Mouse (Mus musculus) hindbrain, embryonic 16.5 days (tissue): Measurements from ENCODE around the gene Col4a6. TPM values are rescaled to one million over a fixed set of nuclear protein-coding genes. Genes with fewer than 3 reads are reported as not detected.

Source experiments
- ATAC-seq: fragments of 200-750 bp; cut with Nextera tagmentation; 2 replicates; pipeline ENCODE4 v1.8.0; 2017; ENCODE audit warnings: moderate TSS enrichment, moderate library complexity
- H3K27ac ChIP-seq: fragments of 300-500 bp; sonication (generic); 2 replicates; pipeline ENCODE4 v1.5.1; 2014; ENCODE audit warnings: low read depth, mild to moderate bottlenecking, control low read depth, low read length, moderate library complexity
- H3K27me3 ChIP-seq: fragments of 300-500 bp; sonication (generic); replicated peaks from 2 replicates; pipeline ENCODE4 v1.6.1; 2014; ENCODE audit warnings: low read length; ENCODE audit not compliant: control insufficient read depth, insufficient read depth
- H3K36me3 ChIP-seq: fragments of 300-500 bp; sonication (generic); 2 replicates; pipeline ENCODE4 v1.6.1; 2014; ENCODE audit warnings: mild to moderate bottlenecking, low read length, moderate library complexity, mixed read lengths; ENCODE audit not compliant: control insufficient read depth, insufficient read depth
- H3K4me1 ChIP-seq: fragments of 300-500 bp; sonication (generic); 2 replicates; pipeline ENCODE4 v1.6.1; 2014; ENCODE audit warnings: low read depth, low read length; ENCODE audit not compliant: control insufficient read depth, insufficient read depth
- H3K4me2 ChIP-seq: fragments of 300-500 bp; sonication (generic); 2 replicates; pipeline ENCODE4 v1.6.1; 2014; ENCODE audit warnings: mild to moderate bottlenecking, low read length, control low read depth, moderate library complexity
- H3K4me3 ChIP-seq: fragments of 300-500 bp; sonication (generic); 2 replicates; pipeline ENCODE4 v1.5.1; 2014; ENCODE audit warnings: mild to moderate bottlenecking, low read length, control low read depth, moderate library complexity
- H3K9ac ChIP-seq: fragments of 300-500 bp; sonication (generic); 2 replicates; pipeline ENCODE4 v1.6.1; 2014; ENCODE audit warnings: low read depth, mild to moderate bottlenecking, control low read depth, low read length, moderate library complexity
- H3K9me3 ChIP-seq: fragments of 300-500 bp; sonication (generic); 2 replicates; pipeline ENCODE4 v1.6.1; 2014; ENCODE audit warnings: mild to moderate bottlenecking, low read length, moderate library complexity; ENCODE audit not compliant: control insufficient read depth
- WGBS: fragments of 180-500 bp; shearing (Covaris S2); extraction: QIAGEN DNeasy Blood & Tissue Kit; methylation state at CpG from one replicate; pipeline ENCODE4 v1.1.7; 2014; 5-methylcytosine and 5-hydroxymethylcytosine counted together
- polyA plus RNA-seq: library from polyadenylated mRNA; unstranded; fragments of >200 nt; fragmentation: Nextera tagmentation; extraction: Ambion mirVana; gene quantifications from 2 replicates; pipeline ENCODE4 v1.2.1, GENCODE M21; 2015

Col4a6 gene
- 2.9 and 3.9 TPM in 2 replicates for polyA plus RNA-seq

DNA sequence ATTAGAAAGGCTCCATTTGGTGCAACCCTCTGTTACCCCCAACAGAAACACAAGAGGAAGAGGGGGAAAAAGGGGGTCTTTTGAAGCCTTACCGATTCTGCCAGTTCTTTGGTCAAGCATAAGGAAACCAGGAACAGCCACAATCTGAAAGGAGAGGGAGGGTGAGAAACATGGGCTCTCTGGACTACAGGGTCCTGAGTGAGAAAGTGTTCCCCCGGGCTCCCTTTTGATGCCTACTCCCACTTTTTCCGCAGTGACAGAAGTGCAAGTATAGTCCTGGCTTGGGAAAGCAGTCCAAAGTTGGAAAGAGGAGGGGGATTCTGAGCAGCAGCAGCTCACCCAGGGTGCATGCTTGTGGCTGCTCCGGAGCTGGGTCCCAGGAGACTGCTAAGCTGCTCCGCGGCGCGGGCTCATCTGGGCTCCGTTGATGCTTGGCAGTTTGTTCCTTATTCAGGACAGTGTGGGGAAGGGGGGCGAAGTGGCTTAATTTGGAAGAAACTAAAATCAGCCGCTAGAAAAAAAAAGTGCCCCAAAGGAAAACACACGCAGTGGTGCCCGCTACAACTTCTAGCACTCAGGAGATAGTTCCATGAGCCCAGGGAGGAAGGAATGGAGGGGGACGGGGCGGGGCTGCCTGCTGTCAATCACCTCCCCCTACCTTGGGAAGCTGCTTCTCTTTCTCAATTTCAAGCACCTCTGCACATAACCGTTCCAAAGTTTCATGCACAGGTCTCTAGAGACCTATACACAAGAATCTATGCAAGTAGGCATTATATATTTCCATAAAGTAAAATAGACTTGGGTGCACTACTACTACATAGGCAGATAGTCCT lies at the start of gene Col4a6:
Gene Col4a6 (minus strand): TSS at position 607 of the 833 bp plus-strand sequence.
- Histone ChIP-seq H3K27me3 (peaks cover 6% of the 10 kb centered on the region), H3K9ac (0 out of 2 replicates have a peak within 1 kb of the TSS, but pooled peaks have one; percentile 27)

GRCm38 (mm10) chrX:141503125-141503524 lies 29.2 kb upstream of the Col4a6 start:
- Histone ChIP-seq H3K4me1 (no peaks in the 10 kb centered on the region), H3K4me2 (no peak overlapping the region), H3K27me3 (no peaks in the 10 kb centered on the region), H3K27ac (no peak overlapping the region), H3K9ac (no peak overlapping the region), H3K9me3 (no peaks in the 10 kb centered on the region), H3K4me3 (no peak overlapping the region), H3K36me3 (no peaks in the 10 kb centered on the region)
- ATAC-seq, result no peak
- WGBS, result 88% methylated on average over 1 of the region's 1 CpGs

More for the DNA sequence above, at the start of gene Col4a6:
- peak; percentile 77 for ATAC-seq
- Histone ChIP-seq H3K9me3 (no peaks in the 10 kb centered on the region), H3K27ac (no peak within 1 kb of the TSS), H3K36me3 (no peaks in the 10 kb centered on the region), H3K4me3 (peak within 1 kb of the TSS; percentile 29), H3K4me2 (peak within 1 kb of the TSS; percentile 68), H3K4me1 (no peaks in the 10 kb centered on the region)
- 18% methylated on average over 16 of the region's 16 CpGs for WGBS

- 74% methylated on average over 4 of the region's 4 CpGs for WGBS
- no peaks in the 10 kb centered on the region for H3K9me3 ChIP-seq
- ATAC-seq, result no peak
Measured at GRCm38 (mm10) chrX:141494545-141494944, 20.7 kb upstream of the Col4a6 start.

GRCm38 (mm10) chrX:141475566-141476327 lies 1.9 kb upstream of the Col4a6 start:
- peaks cover 6% of the 10 kb centered on the region for H3K27me3 ChIP-seq
- peak overlapping the region; percentile 68 for H3K4me2 ChIP-seq
- peak overlapping the region; percentile 46 for H3K4me3 ChIP-seq
- peak overlapping the region; percentile 48 for H3K9ac ChIP-seq
- H3K9me3 ChIP-seq, result no peaks in the 10 kb centered on the region
- no peaks in the 10 kb centered on the region for H3K36me3 ChIP-seq
- no peaks in the 10 kb centered on the region for H3K4me1 ChIP-seq
- H3K27ac ChIP-seq, result no peak overlapping the region
- peak; percentile 71 for ATAC-seq
- 24% methylated on average over 14 of the region's 14 CpGs for WGBS

More at GRCm38 (mm10) chrX:141494545-141494944, 20.7 kb upstream of the Col4a6 start:
- no peaks in the 10 kb centered on the region; the same call in 1 of the 2 replicates for H3K27me3 ChIP-seq
- H3K27ac ChIP-seq, result no peak overlapping the region
- H3K4me3 ChIP-seq, result no peak overlapping the region
- H3K9ac ChIP-seq, result no peak overlapping the region
- no peaks in the 10 kb centered on the region for H3K4me1 ChIP-seq
- no peaks in the 10 kb centered on the region for H3K36me3 ChIP-seq
- H3K4me2 ChIP-seq, result no peak overlapping the region

DNA sequence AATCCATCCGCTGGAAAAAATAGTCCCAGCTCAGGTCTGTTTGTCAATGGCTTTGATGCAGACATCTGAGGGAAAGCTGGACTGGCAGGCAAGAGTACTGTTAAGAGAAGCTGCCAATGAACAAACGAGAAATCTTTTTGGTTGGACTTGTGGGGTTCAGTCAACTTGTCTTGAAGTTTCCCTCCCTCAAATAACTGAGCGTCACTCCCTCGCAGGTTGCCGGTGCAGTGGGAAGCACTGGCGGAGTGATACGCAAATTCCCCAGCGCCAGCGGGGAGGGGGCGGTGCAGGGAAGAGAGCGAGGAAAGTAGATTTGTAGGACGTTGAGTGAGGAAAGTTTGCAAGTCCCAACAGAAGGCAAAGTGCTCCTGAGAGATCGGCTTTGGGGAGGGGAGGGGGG lies 1.2 kb upstream of the Col4a6 start, which contains the start of gene Col4a5:
Gene Col4a5 (plus strand): TSS at position 276 of the 400 bp plus-strand sequence.
- WGBS, result 18% methylated on average over 13 of the region's 13 CpGs

GRCm38 (mm10) chrX:141447936-141448335 lies 25.9 kb downstream of the Col4a6 start:
- 87% methylated on average over 1 of the region's 1 CpGs for WGBS
- no peaks in the 10 kb centered on the region for H3K36me3 ChIP-seq
- H3K4me3 ChIP-seq, result no peak overlapping the region
- H3K9me3 ChIP-seq, result no peaks in the 10 kb centered on the region
- no peaks in the 10 kb centered on the region for H3K4me1 ChIP-seq
- H3K4me2 ChIP-seq, result no peak overlapping the region
- peaks cover 2% of the 10 kb centered on the region; the same call in 1 of the 2 replicates for H3K27me3 ChIP-seq
- H3K27ac ChIP-seq, result no peak overlapping the region
- H3K9ac ChIP-seq, result no peak overlapping the region
- ATAC-seq, result no peak

More for the DNA sequence above, 1.2 kb upstream of the Col4a6 start, which contains the start of gene Col4a5:
- Histone ChIP-seq H3K4me2 (peak within 1 kb of the TSS; percentile 68), H3K36me3 (no peaks in the 10 kb centered on the region), H3K27me3 (peaks cover 6% of the 10 kb centered on the region), H3K27ac (no peak within 1 kb of the TSS), H3K4me1 (no peaks in the 10 kb centered on the region), H3K4me3 (peak within 1 kb of the TSS; percentile 46), H3K9me3 (no peaks in the 10 kb centered on the region), H3K9ac (peak within 1 kb of the TSS; percentile 48)
- ATAC-seq, result peak; percentile 90

DNA sequence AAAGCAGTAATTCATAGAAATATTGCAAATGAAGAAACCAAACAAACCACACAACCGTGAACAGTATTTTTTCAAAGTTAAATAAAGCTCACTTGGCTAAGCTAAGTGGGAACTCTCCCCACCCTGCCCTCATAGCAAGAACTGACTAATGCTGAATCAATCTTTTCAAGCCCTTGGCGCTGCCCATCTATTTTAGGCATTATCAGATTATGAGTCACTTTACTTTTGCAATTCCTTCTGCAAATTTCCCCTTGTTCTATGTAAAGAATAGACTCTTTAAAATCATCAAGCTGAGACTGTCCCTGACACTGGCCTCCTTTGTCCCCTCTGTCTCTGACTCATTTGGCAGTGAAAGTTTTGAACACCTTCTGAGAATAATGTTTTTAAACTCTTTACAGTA lies 34.5 kb downstream of the Col4a6 start:
- WGBS, result 72% methylated on average over 2 of the region's 2 CpGs

DNA sequence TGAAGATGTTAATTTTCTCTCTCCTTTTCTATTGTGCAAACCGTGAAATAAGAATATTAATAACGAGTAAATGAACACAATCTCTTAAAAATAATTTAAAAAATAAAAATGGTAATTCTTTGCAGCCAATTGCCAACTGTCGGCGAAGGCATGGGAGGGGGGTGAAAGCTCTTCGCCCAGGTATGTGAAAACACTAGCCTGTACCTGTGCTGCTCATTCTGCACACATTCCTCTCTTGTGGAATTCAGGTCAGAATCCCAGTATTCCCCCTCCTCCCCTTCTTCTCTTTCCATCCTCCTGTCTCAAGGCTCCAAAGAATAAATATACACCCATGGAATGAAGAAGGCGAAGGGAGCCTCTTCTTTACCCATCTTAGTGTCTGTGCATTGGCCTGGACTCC lies 37.1 kb downstream of the Col4a6 start:
- no peaks in the 10 kb centered on the region for H3K9me3 ChIP-seq
- H3K4me1 ChIP-seq, result no peaks in the 10 kb centered on the region
- H3K27ac ChIP-seq, result no peak overlapping the region
- ATAC-seq, result no peak
- no peaks in the 10 kb centered on the region for H3K36me3 ChIP-seq
- WGBS, result 88% methylated on average over 6 of the region's 6 CpGs
- peaks cover 2% of the 10 kb centered on the region; the same call in 1 of the 2 replicates for H3K27me3 ChIP-seq
- H3K9ac ChIP-seq, result no peak overlapping the region
- H3K4me3 ChIP-seq, result no peak overlapping the region
- no peak overlapping the region for H3K4me2 ChIP-seq

More for the DNA sequence above, 34.5 kb downstream of the Col4a6 start:
- no peaks in the 10 kb centered on the region for H3K4me1 ChIP-seq
- no peak for ATAC-seq
- 0 out of 2 replicates have a peak, but pooled peaks cover 2% of the 10 kb centered on the region for H3K27me3 ChIP-seq
- H3K27ac ChIP-seq, result no peak overlapping the region
- H3K9me3 ChIP-seq, result no peaks in the 10 kb centered on the region
- H3K9ac ChIP-seq, result no peak overlapping the region
- no peaks in the 10 kb centered on the region for H3K36me3 ChIP-seq
- H3K4me2 ChIP-seq, result no peak overlapping the region
- no peak overlapping the region for H3K4me3 ChIP-seq

GRCm38 (mm10) chrX:141415318-141415717 lies 58.6 kb downstream of the Col4a6 start:
- Histone ChIP-seq H3K4me3 (no peak overlapping the region), H3K4me1 (no peaks in the 10 kb centered on the region)

More at GRCm38 (mm10) chrX:141415318-141415717, 58.6 kb downstream of the Col4a6 start:
- Histone ChIP-seq H3K9me3 (0 out of 2 replicates have a peak, but pooled peaks cover 4% of the 10 kb centered on the region), H3K4me2 (no peak overlapping the region), H3K27ac (no peak overlapping the region), H3K9ac (no peak overlapping the region), H3K27me3 (no peaks in the 10 kb centered on the region), H3K36me3 (no peaks in the 10 kb centered on the region)
- 52% methylated on average over 2 of the region's 2 CpGs for WGBS
- ATAC-seq, result no peak
